Mouse (Mus musculus) liver, adult 2 months (tissue): ENCODE measurements at regions not wholly inside any gene's neighbourhood (a gene's known extent, or its start where the extent isn't known, plus 50 kb on each side); places are given as distances from the start of the nearest gene placed in this dataset.

Source experiments
- DNase-seq: peaks from one replicate; pipeline ENCODE4 v3.0.0-alpha.2; 2011; ENCODE audit warnings: low read depth, low spot score; ENCODE audit errors: extremely low read depth
- H3K27ac ChIP-seq: fragments of 200-500 bp; replicated peaks from 2 replicates; pipeline ENCODE4 v1.5.1; 2012; ENCODE audit warnings: low read depth, mild to moderate bottlenecking, control low read depth, inconsistent platforms, low read length; ENCODE audit not compliant: insufficient read depth
- H3K27me3 ChIP-seq: fragments of 200-500 bp; 2 replicates; pipeline ENCODE4 v1.6.1; 2012; ENCODE audit warnings: mild to moderate bottlenecking, moderate library complexity, low read length, inconsistent platforms; ENCODE audit not compliant: control insufficient read depth, insufficient read depth
- H3K36me3 ChIP-seq: fragments of 200-500 bp; 2 replicates; pipeline ENCODE4 v1.6.1; 2012; ENCODE audit warnings: low read length, inconsistent platforms; ENCODE audit not compliant: control insufficient read depth, insufficient read depth
- H3K4me1 ChIP-seq: fragments of 200-500 bp; 2 replicates; pipeline ENCODE4 v1.6.1; 2011; ENCODE audit warnings: low read length; ENCODE audit not compliant: control insufficient read depth, insufficient read depth
- H3K4me3 ChIP-seq: fragments of 200-500 bp; 2 replicates; pipeline ENCODE4 v1.5.1; 2011; ENCODE audit warnings: low read depth, mild to moderate bottlenecking, control low read depth, low read length, moderate library complexity; ENCODE audit not compliant: insufficient read depth
- H3K79me2 ChIP-seq: fragments of 200-500 bp; 2 replicates; pipeline ENCODE4 v1.6.1; 2012; ENCODE audit warnings: inconsistent platforms, mild to moderate bottlenecking, low read length, moderate library complexity; ENCODE audit not compliant: control insufficient read depth, insufficient read depth
- H3K9ac ChIP-seq: fragments of 200-500 bp; 2 replicates; pipeline ENCODE4 v1.6.1; 2012; ENCODE audit warnings: low read depth, mild to moderate bottlenecking, control low read depth, inconsistent platforms, low read length
- CTCF ChIP-seq: fragments of 200-500 bp; IDR thresholded peaks from 2 replicates; pipeline ENCODE4 v1.5.1; 2011; ENCODE audit warnings: low read depth, low read length, control low read depth
- POLR2A ChIP-seq: fragments of 200-500 bp; IDR thresholded peaks from 2 replicates; pipeline ENCODE4 v1.6.1; 2011; ENCODE audit warnings: low read length, control low read depth; ENCODE audit not compliant: insufficient read depth; ENCODE audit errors: extremely low read depth
- WGBS: fragments of 180-500 bp; shearing (Covaris S2); methylation state at CpG from one replicate; pipeline ENCODE4 v1.1.7; 2018; 5-methylcytosine and 5-hydroxymethylcytosine counted together

DNA sequence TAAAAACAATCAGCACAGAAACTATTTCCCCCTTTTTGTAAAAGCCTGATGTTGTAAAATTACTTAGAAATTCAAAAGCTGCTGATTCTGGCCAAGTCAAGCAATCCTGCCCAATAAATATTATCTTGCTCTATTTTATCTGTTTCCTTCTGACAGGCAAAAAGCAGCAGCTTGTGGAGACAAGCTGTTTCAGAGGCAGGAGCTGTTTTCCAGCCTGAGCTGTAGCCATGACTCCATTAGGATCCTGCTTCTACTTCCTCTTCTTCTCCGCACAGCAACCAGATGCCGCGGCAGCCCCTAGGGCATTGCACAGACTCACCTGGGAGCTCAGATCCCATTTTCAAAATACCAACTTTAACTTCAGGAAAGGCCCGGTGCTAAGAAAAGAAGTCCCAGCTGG, 774.8 kb downstream of the Ryr2 start:
- Histone ChIP-seq H3K4me3 (no peak overlapping the region), H3K36me3 (no peaks in the 10 kb centered on the region), H3K79me2 (no peaks in the 10 kb centered on the region), H3K27ac (no peak overlapping the region), H3K9ac (no peak overlapping the region), H3K27me3 (no peaks in the 10 kb centered on the region), H3K4me1 (no peaks in the 10 kb centered on the region)
- DNase-seq: no peak
- WGBS: 81% methylated on average over 4 of the region's 4 CpGs
- TF ChIP-seq POLR2A: no peak
- no peak for TF ChIP-seq CTCF

DNA sequence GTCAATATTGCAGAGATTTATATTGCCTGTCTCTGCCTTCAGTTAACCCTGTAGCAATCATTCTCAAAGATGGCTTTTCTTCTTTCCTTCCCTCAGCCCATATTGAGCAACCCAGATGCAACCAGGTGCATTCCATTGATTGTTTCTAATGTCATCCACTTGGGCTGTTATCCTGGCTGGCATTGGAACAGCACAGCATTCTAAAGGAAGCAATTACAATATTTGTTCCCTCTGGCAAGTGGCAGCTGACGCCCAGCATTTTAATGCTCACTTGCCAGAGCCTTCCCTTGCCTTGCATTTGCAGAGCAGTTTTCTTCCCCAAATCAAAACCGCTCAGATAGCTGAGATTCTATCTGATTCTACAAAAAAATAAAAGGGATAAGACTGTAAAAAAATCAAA, 798.0 kb downstream of the Ryr2 start:
- Histone ChIP-seq H3K4me3 (no peak overlapping the region), H3K4me1 (no peaks in the 10 kb centered on the region), H3K79me2 (no peaks in the 10 kb centered on the region), H3K27me3 (no peaks in the 10 kb centered on the region), H3K27ac (no peak overlapping the region), H3K36me3 (no peaks in the 10 kb centered on the region), H3K9ac (no peak overlapping the region)
- 77% methylated on average over 2 of the region's 2 CpGs for WGBS
- TF ChIP-seq POLR2A (no peak), CTCF (no peak)
- no peak for DNase-seq

- H3K4me3 ChIP-seq: no peak overlapping the region
- no peaks in the 10 kb centered on the region for H3K4me1 ChIP-seq
- H3K9ac ChIP-seq: no peak overlapping the region
- TF ChIP-seq POLR2A: no peak
- TF ChIP-seq CTCF: no peak
- DNase-seq: no peak
- H3K27me3 ChIP-seq: no peaks in the 10 kb centered on the region
- H3K36me3 ChIP-seq: no peaks in the 10 kb centered on the region
- WGBS: 85% methylated on average over 2 of the region's 2 CpGs
- no peak overlapping the region for H3K27ac ChIP-seq
- H3K79me2 ChIP-seq: no peaks in the 10 kb centered on the region
These were observed 811.3 kb downstream of the Ryr2 start for GRCm38 (mm10) chr13:11295493-11295892.

DNA sequence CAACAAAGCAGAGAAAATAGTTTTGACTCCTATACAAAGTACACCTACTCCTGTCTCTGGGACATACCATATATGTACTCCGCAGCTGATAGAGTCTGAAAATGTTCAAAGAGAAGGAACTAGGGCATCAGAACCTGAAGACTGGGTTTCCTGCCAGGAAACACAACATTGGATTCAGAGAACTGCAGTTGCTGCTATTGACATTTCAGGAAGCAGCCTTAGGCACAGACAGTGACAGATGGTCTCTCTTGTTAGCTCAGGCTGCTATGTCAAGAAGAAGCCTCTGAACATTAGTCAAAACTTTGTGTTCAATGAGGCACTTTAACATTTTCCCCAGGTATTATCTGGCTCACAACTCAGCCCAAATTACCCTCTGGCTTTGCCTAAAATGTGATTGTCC, 812.1 kb downstream of the Ryr2 start:
- Histone ChIP-seq H3K9ac (no peak overlapping the region), H3K27me3 (no peaks in the 10 kb centered on the region), H3K27ac (no peak overlapping the region), H3K79me2 (no peaks in the 10 kb centered on the region), H3K4me3 (no peak overlapping the region), H3K36me3 (no peaks in the 10 kb centered on the region), H3K4me1 (no peaks in the 10 kb centered on the region)
- TF ChIP-seq POLR2A (no peak), CTCF (no peak)
- 86% methylated on average over 1 of the region's 1 CpGs for WGBS
- no peak for DNase-seq

GRCm38 (mm10) chr13:11293750-11294149, 813.0 kb downstream of the Ryr2 start:
- H3K4me1 ChIP-seq: no peaks in the 10 kb centered on the region
- H3K4me3 ChIP-seq: no peak overlapping the region
- no peaks in the 10 kb centered on the region for H3K79me2 ChIP-seq
- no peaks in the 10 kb centered on the region for H3K36me3 ChIP-seq
- no peaks in the 10 kb centered on the region for H3K27me3 ChIP-seq
- no peak for DNase-seq
- TF ChIP-seq CTCF (no peak), POLR2A (no peak)
- no peak overlapping the region for H3K9ac ChIP-seq
- H3K27ac ChIP-seq: no peak overlapping the region

GRCm38 (mm10) chr13:11273896-11274295, 832.8 kb downstream of the Ryr2 start:
- Histone ChIP-seq H3K27ac (no peak overlapping the region), H3K36me3 (no peaks in the 10 kb centered on the region), H3K9ac (no peak overlapping the region), H3K4me3 (no peak overlapping the region), H3K4me1 (no peaks in the 10 kb centered on the region), H3K27me3 (no peaks in the 10 kb centered on the region), H3K79me2 (no peaks in the 10 kb centered on the region)
- 32% methylated on average over 1 of the region's 1 CpGs for WGBS
- TF ChIP-seq POLR2A (no peak), CTCF (no peak)
- DNase-seq: no peak
